Comparison of ENCODE assay signal across 14 mouse cellular contexts in the genomic region with DNA sequence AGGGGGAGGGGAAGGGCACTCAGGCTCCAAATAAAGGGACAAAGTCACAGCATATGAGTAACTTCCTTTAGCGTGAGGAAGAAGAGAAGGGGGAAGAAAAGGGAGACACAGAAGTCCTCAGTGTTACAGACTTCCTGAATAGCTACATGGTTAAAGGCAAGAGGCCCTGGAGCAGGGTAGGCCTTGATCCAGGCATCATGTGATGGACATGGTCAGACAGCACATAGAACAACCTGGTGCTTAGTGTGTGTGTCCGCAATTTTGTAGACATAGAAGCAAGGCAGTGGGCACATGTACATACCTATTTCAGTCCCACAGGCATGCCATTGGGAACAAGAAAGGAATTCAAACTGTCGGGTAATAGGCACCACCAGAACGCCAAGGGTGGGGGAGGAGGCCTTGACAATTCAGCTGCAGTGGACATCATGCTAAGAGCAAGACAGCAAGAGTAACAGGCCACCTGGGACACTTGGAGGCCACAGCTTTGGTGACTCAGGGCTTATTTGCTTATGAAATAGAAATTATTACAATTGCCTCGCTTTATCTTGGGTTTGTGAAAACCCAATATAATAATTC.
"Had no signal": no experiment of that assay in that cellular context is flagged by ENCODE, and none has a peak within 500 bp of the region (broad histone marks: within the 10 kb centered on the region; RNA-seq: fewer than 3 reads in every experiment).

No protein-coding gene starts in this region.

- ATAC-seq: liver, postnatal 0 days; midbrain, embryonic 16.5 days had no signal

- H3K27ac ChIP-seq: limb, embryonic 12.5 days; liver, embryonic 13.5 days; lung, embryonic 15.5 days; macrophage had no signal

- H3K4me1 ChIP-seq: liver, embryonic 13.5 days; lung, embryonic 15.5 days; megakaryocyte, embryonic 14.5 days had no signal

- DNase-seq: kidney, adult 8-10 months; kidney, postnatal 25 days; liver; liver, embryonic 13.5 days; liver, postnatal 0 days; lung, postnatal 14 days; thymus, adult 18-20 months; thymus, postnatal 14 days had no signal

- H3K36me3 ChIP-seq: limb, embryonic 12.5 days; liver, embryonic 13.5 days; lung, embryonic 15.5 days had no signal

- H3K4me3 ChIP-seq: limb, embryonic 12.5 days; liver, embryonic 13.5 days; lung, embryonic 15.5 days; megakaryocyte, embryonic 14.5 days had no signal

- H3K9me3 ChIP-seq: liver, embryonic 13.5 days; lung, embryonic 15.5 days had no signal

- H3K9ac ChIP-seq: limb, embryonic 12.5 days; liver, embryonic 13.5 days; liver, postnatal 0 days; lung, embryonic 15.5 days had no signal

- H3K27me3 ChIP-seq: limb, embryonic 12.5 days; liver, embryonic 13.5 days; lung, embryonic 15.5 days; megakaryocyte, embryonic 14.5 days had no signal

- H3K4me2 ChIP-seq: limb, embryonic 12.5 days; liver, embryonic 13.5 days; lung, embryonic 15.5 days; midbrain, embryonic 11.5 days had no signal
